Mouse (Mus musculus) lung, postnatal 14 days (tissue): Measurements from ENCODE around the gene Tnks1bp1.

Source experiments
- DNase-seq: peaks from one replicate; pipeline ENCODE4 v3.0.0; 2021

Gene Tnks1bp1

DNA sequence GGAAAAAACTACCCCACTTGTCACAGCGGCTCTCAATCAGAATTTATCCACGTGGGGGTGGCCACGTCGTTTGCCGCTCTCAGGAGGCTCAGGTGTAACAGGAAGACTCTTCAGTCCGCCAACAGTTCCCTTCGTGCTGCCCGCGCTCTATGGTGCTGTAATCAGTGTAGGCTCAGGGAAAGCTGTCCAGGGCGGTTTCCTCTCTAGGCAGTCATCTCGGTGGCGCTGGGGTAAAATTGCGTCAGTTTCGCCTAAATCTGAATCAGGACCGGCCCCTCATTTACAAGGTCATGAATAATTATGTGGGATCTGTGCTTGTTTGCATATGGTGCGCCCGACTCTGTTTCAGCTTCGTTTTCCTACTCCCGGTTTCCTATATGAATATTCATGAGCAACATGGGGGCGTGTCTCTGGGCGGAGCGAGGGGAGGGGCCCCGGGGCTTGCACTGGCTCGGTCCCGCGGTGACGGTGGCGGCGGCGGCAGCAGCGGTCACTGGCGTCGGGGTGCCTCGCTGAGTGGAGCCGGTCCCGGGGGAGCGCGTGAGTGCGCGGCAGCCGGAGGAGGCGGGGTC is at the start of gene Tnks1bp1:
Tnks1bp1 (plus strand) TSS at position 427 of the 572 bp plus-strand sequence.
- peak; percentile 99 for DNase-seq

DNA sequence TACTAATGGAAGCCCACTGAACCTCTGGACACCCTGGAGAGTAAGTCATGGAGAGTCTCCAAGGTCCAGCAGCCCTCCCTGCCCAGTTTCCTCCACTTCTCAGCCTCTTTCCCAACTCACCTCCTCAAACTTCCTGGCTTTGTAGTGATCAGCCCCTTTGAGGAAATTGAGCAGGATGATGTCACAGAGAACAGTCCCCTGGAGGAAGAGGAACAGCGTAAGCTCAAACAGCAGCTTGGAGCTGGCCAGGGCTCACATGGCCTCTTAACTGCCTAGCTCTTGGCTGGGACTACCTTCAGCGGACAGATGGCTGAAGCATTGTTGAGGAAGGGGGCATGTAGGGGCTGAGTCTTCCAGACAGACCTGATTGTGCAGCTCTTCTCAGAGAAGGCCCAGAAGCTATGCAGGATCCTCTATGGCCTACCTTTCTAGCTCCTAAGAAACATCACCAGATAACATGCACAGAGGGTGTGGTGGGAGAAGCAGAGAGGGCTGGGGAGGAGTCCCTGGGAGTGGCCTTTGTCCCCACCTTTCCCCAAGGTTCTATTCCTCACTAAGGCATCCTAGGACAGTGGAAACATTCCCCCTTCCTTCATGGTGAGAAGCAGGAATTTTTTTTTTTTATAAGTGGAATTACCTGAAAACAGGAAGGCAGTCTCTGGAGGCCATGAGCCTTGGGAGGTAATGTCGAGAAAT is 48.2 kb upstream of the Tnks1bp1 start:
- DNase-seq = peak; percentile 10

DNA sequence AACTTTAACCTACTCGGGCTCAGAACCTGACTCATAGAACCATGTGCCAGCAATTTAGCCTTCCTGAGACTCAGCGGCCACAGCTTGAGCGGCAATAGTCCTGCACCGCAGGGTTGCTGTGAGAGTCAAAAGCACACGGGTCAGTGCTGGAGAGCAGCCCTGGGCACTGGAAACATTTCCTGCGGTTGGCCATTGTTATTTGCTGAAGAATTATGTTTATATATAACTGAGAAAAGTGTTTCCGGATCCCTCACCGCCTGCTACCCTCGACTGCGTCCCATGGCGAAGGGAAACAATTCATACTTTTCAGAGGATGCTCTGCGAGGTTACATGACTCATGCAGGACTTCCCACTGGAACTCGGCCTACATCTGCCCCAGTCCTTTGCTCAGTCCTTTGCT is 46.3 kb upstream of the Tnks1bp1 start:
- peak; percentile 24 for DNase-seq

DNA sequence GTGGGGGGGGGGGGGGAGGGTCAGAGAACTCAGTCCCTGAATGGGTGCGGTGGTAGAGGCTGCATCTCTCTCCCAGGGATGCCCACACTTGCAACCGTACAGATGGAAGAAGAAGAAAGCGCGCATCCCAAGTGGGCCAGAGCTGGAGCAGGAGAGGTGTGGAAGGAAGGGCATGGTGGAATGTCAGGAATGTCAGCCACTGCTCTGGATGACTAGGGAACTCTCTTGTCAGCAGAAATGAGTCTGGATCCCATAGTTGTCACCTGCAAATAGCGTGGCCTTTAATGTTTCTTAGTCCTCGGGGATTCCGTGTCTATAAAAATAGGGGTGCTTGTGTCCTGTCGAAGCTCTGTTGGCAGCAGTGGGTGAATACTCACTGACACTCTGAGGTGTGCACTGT is 45.2 kb upstream of the Tnks1bp1 start:
- no peak for DNase-seq

DNA sequence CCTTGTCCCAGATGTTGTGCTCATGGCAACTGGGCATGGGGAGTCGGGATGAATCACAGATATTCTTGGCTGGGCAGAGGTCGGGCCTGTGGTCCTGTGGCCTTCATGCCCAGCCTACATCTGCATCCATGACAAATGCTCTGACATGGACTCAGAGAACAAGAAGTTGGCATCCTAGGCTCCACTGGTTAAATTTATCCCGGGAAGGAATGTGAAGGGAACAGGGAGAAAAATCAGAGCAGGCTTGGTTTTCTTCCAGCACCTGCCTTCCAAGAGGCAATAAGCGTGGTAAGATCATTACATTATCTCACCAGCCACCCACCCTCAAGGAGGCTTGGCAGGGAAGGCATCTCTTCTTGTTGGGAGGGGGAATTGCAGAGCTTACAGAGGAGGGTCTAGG is 43.5 kb upstream of the Tnks1bp1 start:
- no peak for DNase-seq

DNA sequence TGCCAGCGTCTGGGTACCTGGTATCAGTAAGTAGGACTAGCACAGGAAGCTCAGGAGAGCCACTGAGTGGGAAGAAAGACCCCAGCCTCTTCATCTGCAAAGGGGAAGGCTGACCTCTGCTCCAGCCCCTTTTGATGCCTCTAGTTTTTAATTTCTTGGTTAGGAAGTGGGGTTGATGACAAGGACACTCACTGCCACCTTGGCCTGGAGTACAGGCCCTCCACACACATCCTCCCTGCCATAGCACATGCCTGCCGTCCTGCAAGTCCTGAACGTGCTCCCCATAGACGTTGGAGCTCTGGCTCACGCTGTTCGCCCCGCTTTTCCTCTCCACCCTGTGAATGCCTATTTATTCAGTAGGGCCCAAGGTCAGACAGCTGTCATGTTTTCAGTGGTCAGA is 41.2 kb upstream of the Tnks1bp1 start:
- no peak for DNase-seq

DNA sequence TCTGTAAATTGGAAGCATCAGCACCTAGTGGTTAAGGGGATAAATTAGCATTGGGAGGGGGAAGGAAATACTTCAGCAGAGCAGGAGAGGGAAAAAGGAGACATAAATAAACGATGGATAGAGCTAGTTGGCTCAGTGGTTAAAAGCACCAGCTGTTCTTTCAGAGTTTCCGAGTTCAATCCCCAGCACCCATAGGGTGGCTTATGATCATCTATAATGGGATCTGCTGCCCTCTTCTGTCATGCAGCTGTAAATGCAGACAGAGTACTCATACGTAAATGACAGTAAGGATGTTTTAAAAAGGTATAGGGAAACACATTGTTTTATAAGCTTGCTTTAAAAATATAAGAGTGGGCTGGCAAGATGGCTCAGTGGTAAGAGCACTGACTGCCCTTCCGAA is 40.1 kb upstream of the Tnks1bp1 start:
- peak; percentile 38 for DNase-seq

DNA sequence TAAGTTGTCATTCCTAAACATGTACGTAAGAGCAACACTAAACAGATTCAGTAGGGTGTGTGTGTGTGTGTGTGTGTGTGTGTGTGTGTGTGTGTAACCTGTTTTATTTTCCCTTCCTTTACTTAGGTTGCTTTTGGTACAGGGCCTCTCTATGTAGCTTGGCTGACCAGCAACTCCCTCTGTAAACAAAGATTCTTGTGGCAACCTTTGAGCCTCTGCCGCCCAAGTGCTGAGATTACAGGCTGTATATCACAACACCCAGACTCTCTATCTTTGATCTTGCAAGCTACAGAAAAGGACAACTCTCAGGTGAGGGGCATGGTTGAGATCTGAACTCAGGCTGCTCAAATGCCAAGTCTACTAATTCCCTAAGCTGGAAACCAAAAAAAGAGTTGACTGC is 38.6 kb upstream of the Tnks1bp1 start:
- no peak for DNase-seq

DNA sequence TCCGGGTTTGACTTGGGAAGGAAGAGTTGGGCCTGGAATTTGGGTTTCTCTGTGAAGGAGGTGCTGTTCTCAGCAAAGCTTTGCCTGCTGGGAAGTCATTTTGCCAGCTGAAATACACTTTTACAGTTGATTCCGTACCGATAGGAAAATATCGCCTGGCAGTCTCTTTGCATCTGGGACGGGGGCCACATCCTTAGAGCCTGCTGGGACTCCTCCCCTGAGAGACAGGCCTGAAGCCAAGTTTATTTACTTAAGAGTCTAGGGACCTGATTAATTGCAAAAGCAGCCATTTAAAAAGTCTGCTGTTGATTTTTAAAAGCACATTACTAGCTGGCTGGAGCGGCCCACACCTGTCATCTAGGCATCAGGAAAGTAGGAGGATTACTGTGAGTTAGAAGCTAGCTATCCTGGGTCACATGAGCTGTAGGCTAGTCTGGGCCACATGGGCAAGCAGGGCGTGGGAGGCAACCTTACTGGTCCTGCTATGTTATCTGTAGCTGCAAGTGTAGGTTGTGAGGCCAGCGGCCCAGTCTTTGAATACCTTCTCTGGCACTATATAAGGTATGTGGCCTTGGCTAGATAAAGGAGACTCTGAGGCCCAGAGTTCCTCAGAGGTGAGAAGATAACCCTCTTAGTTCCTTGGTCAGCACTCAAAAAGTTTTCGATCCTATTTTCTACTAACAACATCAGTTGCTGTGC is 35.8 kb upstream of the Tnks1bp1 start:
- DNase-seq = no peak

DNA sequence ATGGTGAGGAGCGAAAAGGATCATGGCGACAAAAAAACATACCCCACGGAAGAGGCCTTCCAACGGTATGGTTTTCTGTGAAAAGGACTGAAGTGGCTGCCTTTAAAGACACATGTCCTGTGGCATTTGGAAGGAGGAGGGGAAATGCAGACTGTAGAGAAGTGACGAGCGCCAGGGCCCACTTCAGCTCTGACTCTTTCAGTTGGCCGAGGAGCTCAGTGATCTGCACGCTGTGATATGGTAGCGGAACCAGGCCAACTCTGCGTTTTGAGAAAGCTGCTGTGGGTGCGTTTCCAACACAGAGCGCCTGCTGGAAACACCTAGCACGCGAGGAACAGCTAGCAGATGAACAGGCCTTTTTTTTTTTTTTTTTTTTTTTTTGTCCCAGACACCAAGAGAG is 35.1 kb upstream of the Tnks1bp1 start:
- DNase-seq = no peak

DNA sequence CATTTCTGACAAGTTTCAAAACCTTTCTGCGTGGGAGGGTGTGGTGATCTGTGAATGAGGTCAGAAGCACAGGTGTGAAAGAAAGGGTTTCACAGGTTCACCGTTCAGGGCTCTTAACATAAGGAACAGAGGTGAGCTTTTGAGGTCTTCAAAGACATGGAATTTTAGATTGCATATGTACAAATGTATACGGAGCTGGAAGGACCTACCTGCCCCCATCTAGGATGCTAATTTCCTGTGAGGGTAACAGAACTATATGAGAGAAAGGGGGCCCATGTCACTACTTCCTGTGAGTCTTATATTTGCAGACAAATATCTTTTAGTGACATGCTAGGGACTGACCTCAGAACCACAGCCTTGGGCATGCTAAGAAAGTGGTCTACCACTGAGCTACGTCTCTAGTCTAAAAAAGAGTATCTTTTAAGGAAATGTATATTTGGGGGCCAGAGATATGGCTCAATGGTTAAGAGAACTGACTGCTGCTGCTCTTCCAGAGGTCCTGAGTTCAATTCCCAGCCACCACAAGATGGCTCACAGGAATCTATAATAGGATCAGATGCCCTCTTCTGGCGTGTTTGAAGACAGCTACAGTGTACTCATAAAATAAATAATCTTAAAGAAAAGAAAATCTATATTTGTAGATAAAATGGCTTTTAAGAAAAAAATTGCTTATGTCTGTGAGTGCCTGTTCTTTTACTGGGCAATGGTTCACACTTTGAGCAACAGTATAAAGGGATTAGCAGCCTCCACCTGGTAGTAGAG is 33.8 kb upstream of the Tnks1bp1 start:
- no peak for DNase-seq

DNA sequence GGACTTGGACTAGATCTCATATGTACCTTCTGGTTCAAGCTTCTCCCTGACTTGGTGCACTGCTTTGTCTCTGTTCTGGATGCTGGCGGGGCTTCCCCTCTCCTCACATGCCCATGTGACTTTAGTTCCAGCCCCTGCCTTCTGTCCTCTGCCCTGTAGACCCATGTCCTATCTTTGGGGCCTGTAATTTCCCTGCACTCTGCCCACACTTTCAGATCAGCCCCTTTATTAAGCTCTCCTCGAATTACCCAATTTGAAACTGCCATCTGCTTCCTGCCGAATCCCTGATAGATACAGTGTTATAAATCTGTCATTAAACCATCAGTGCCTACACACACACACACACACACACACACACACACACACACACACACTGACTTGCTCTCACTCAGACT is 33.2 kb upstream of the Tnks1bp1 start:
- no peak for DNase-seq

DNA sequence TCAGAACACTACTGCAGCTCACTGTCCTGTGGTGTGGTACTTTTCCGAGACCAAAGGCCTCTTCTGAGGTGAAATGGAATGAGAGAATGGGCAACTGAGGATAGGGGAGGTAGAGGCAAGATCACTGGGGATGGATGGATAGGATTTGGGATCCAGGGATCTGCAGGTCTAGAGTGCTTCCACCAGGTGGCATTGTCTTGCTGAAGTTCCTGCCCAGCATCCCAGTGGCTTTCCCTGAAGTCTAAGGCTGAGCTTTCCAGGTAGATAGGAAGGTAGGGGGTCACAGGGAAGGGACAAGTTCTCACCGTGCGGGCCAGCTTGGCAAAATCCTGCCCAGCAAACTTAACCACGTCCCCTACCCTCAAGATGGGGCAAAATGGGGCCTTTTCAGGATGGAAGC is 25.8 kb upstream of the Tnks1bp1 start:
- DNase-seq = peak; percentile 44

DNA sequence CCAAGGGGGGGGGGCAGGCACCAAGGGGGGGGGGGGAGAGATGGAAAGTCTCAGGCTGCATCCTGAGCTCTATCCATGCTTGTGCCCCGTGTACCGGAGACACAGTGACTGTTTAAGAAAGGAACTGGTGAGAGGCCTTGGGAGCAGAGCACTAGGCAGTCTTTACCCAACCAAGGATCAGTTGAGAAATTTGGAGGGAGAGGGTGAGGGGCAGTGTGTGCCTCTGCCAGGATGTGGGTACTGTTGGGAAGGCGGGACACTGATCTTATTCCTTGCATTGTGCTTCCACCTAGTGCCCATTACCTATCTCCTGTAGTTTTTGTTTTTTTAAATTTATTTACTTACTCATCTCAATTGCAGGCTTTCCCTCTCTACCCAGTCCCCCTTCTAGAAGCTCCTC is 21.6 kb upstream of the Tnks1bp1 start:
- DNase-seq = no peak

DNA sequence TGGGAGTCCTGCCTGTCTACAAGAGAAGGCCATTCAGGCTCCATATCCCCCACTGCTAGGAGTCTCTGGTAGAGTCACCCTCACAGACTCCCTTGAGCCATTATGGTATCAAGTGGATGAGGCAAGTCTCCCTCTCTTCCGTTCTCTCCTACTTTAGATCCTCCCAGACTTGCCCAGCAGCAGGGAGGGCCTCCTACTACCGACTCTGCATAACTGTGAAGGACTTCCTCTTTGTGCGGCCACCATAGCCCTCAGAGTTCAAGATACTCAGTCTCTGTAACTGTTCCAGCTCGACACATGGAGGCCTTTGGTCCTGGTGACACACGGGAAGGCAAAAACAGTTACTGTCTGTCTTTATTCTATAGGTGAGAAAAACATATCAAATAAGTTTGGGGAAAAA is 20.5 kb upstream of the Tnks1bp1 start:
- no peak for DNase-seq

DNA sequence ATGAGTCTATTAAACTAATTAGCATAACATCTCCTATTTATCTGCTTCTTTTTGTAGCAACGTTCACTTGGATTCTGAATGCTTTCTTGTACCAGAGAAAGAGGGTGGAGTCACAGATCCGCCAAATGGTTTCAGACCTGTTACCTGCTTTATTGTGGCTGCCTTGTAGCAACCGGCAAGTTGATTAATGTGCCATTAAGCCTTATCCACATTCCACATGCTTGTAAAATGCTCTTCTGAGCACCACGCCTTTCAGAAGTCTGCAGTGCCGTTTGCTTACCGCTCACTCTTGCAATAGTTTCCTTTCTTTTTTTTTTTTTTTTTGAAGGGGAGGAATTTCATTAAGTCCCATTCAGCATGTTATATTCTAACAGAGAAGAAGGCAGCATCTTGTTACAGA is 17.9 kb upstream of the Tnks1bp1 start:
- no peak for DNase-seq

DNA sequence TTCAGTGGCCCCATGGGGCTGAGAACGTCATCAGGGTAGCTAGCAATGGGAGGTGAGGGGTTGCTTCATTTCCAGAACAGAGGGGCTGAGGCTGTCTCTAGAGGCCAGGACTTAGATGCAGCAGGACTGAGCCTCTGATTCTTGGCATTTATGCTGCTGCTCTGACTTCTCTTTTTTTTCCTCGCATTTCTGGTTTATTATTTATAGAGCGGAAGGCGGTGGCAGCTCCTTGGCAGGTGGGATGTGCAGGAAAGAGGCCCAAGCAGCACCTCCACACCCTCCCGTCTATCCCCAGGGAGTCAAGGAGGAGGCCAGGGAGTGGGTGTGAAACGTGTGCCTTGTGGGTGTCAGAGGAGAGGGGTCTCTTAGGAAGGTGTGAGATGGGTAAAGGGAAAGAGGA is 16.8 kb upstream of the Tnks1bp1 start:
- DNase-seq = no peak

DNA sequence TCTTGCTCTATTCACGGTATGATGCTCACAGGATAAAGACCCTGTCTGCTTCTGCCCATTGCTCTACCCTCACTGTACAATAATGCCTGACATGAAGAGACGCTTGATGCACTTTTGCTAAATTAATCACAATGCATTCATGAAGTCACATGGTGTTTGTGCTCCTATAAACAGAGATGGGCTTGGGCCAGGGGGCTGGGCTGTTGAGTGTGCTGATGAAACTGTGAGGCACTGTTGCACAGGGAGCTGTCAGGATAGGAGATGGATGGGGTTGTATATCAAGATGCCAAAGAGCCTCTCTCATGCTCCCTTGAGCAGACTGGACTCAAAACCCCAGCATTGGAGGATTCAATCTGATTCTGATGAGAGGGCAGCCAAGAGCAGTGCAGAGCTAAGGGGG is 14.7 kb upstream of the Tnks1bp1 start:
- DNase-seq = no peak

DNA sequence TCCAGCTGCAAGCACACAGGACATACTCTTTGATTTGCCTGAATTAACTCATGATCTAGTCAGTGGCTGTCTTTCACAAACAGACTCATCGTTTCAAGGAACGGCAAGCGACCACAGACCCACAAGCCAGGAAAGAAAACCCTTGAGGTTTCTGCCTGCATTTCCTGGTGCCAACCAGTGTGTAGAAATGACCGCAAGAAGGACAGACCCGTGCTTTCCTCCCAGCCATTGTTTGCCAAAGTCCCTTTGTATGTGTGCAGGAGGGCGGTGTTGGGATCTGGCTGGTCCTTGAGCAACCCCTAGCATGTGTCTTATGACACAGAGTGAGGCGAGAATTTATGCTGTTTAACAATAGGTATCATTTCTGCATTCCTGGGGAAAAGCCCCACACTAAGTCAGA is 13.7 kb upstream of the Tnks1bp1 start:
- no peak for DNase-seq

DNA sequence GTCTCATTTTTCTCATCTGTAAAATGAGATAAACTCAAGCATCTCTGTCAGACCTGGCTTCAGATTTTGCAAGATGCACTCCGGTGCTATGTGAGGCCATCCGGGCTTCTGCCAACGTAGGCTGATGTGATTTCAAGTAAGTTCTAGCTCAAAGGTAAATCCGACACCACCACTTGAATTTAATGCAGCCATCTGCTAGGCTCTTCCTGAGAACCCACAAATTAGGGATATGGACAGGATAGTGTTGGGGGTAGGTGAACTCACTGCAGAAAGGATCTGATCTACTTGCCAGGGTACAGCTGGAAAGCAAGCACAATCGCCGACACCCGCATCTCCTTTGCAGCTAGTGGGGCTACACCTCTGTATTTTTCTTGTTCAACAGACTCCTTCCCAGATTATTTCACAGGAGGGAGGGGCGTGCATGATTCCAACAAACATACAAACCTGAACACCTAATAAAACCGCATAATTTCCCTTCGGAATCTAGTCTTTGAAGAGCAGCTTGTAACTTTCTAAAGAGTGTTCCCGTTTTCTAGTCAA is 11.2 kb upstream of the Tnks1bp1 start:
- no peak for DNase-seq

DNA sequence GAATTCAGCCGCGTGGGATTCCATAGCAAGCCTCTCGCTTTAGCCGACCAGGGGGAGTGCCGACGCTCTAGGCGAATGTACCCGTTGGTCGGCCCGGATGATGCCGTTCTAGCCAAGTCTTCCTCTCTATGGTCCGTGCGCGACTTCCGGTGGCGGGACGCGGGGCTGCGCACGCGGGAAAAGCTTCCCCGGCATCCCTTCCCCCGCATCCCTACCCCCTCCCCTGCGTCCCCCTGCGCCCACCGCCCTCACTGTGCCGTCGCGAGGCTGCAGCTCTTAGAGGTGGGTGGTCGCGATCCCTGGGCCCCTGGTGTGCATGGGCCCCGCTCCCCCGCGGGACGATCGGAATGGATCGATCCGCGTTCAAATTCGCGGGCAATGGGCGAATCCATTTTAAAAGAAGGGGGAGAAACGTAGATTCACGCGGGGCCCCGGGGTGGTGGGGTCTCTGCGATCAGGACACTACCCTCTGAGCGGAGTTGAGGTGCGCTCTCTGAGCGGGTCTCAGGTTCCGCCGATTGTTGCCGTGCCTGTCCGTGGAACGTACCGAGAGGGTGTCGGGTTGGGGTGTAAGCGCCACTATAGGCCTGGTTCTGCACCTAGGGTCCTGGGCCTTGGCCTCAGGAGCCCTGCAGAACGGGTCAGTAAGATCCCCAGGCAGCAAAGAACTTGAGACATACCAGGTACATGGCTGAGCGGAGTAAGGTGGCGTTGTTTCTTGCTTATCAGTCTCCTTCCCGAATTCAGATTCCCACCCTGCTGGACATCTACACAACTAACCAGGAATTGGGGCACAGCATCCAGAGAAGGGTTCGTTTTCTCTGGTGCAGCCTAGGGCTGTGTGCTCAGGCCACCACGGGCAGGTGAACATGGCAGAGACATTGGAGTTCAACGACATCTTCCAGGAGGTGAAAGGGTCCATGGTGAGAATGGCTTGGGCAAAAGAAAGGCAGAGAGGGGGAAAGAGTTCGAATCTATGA is 10.5 kb upstream of the Tnks1bp1 start, which contains the start of the genes Ssrp1 and P2rx3:
Ssrp1 (plus strand) TSS at position 188 of the 980 bp plus-strand sequence.
P2rx3 (minus strand) TSS at position 416 of the 980 bp plus-strand sequence.
- DNase-seq = peak; percentile 92

DNA sequence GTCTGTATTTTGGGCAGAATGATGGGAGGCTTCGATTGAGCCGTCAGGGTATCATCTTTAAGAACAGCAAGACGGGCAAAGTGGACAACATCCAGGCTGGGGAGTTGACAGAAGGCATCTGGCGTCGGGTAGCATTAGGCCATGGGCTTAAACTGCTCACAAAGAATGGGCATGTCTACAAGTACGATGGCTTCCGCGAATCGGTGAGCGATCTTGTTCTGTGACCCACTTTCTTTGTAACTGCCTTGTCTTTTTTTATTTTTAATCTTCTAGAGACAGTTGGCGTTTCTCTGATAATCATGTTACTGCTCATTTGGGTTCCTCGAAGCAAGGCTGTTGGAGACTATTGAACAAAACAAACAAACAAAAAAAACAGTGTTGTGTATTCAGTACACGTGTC is 9.5 kb upstream of the Tnks1bp1 start:
- DNase-seq = no peak
